Mouse (Mus musculus) thymus, adult 2 months (tissue): ENCODE data around the gene A4gnt.

ENCODE experiments used
- CTCF ChIP-seq: fragments of 200-500 bp; IDR thresholded peaks from 2 replicates; pipeline ENCODE4 v1.5.1; 2012; ENCODE audit warnings: mild to moderate bottlenecking, control low read depth, low read length, moderate library complexity, borderline replicate concordance; ENCODE audit not compliant: control insufficient read depth, poor library complexity, insufficient read depth; ENCODE audit errors: extremely low read depth
- POLR2A ChIP-seq: fragments of 200-500 bp; IDR thresholded peaks from 2 replicates; pipeline ENCODE4 v1.6.1; 2012; ENCODE audit warnings: mild to moderate bottlenecking, low read length, control low read depth, moderate library complexity; ENCODE audit not compliant: control insufficient read depth, poor library complexity, insufficient read depth; ENCODE audit errors: extremely low read depth

GRCm38 (mm10) chr9:99624117-99624516 is 11.8 kb downstream of the A4gnt start:
- TF ChIP-seq POLR2A (no peak), CTCF (no peak)
